Mouse (Mus musculus) midbrain, embryonic 13.5 days (tissue): ENCODE results near the gene Cox8a. TPM values are rescaled to one million over a fixed set of nuclear protein-coding genes. Genes with fewer than 3 reads are reported as not detected.

ENCODE experiments used
- ATAC-seq: fragments of 200-750 bp; cut with Nextera tagmentation; 2 replicates; pipeline ENCODE4 v1.8.0; 2017; ENCODE audit warnings: mild to moderate bottlenecking, moderate TSS enrichment, moderate library complexity
- H3K27ac ChIP-seq: fragments of 300-500 bp; sonication (generic); 2 replicates; pipeline ENCODE4 v1.5.1; 2015; ENCODE audit warnings: inconsistent platforms, mild to moderate bottlenecking, moderate library complexity
- H3K27me3 ChIP-seq: fragments of 300-500 bp; sonication (generic); 2 replicates; pipeline ENCODE4 v1.6.1; 2015; ENCODE audit warnings: mild to moderate bottlenecking, inconsistent platforms
- H3K36me3 ChIP-seq: fragments of 300-500 bp; sonication (generic); 2 replicates; pipeline ENCODE4 v1.6.1; 2015; ENCODE audit warnings: mild to moderate bottlenecking, inconsistent platforms
- H3K4me1 ChIP-seq: fragments of 300-500 bp; sonication (generic); replicated peaks from 2 replicates; pipeline ENCODE4 v1.6.1; 2015; ENCODE audit warnings: inconsistent platforms
- H3K4me2 ChIP-seq: fragments of 300-500 bp; sonication (generic); replicated peaks from 2 replicates; pipeline ENCODE4 v1.6.1; 2015; ENCODE audit warnings: moderate library complexity, mild to moderate bottlenecking, inconsistent platforms
- H3K4me3 ChIP-seq: fragments of 300-500 bp; sonication (generic); replicated peaks from 2 replicates; pipeline ENCODE4 v1.5.1; 2015; ENCODE audit warnings: mild to moderate bottlenecking, inconsistent platforms
- H3K9ac ChIP-seq: fragments of 300-500 bp; sonication (generic); replicated peaks from 2 replicates; pipeline ENCODE4 v1.6.1; 2015; ENCODE audit warnings: mild to moderate bottlenecking, inconsistent platforms
- H3K9me3 ChIP-seq: fragments of 300-500 bp; sonication (generic); 2 replicates; pipeline ENCODE4 v1.6.1; 2016; ENCODE audit warnings: mild to moderate bottlenecking, inconsistent platforms
- WGBS: fragments of 180-500 bp; shearing (Covaris S2); methylation state at CpG from one replicate; pipeline ENCODE4 v1.1.7; 2015; 5-methylcytosine and 5-hydroxymethylcytosine counted together
- polyA plus RNA-seq: library from polyadenylated mRNA; unstranded; fragments of >200 nt; fragmentation: Nextera tagmentation; extraction: Ambion mirVana; gene quantifications from 2 replicates; pipeline ENCODE4 v1.2.1, GENCODE M21; 2015

Cox8a gene
- polyA plus RNA-seq, 1 experiment from 2014 or later = 750 TPM

- ATAC-seq = peak; percentile 19
- Histone ChIP-seq H3K4me3 (no peak overlapping the region), H3K4me2 (no peak overlapping the region), H3K9me3 (no peaks in the 10 kb centered on the region), H3K4me1 (peaks cover 41% of the 10 kb centered on the region), H3K9ac (no peak overlapping the region), H3K27ac (no peak overlapping the region), H3K27me3 (peaks cover 17% of the 10 kb centered on the region), H3K36me3 (peaks cover 43% of the 10 kb centered on the region)
- WGBS = 15% methylated on average over 33 of the region's 33 CpGs
Measured at GRCm38 (mm10) chr19:7195900-7196728, 21.3 kb downstream of the Cox8a start.

- H3K9me3 ChIP-seq = no peaks in the 10 kb centered on the region
- H3K4me1 ChIP-seq = peaks cover 57% of the 10 kb centered on the region
- no peak overlapping the region for H3K4me2 ChIP-seq
- H3K36me3 ChIP-seq = peaks cover 7% of the 10 kb centered on the region; the same call in 1 of the 2 replicates
- H3K4me3 ChIP-seq = no peak overlapping the region
- no peak overlapping the region for H3K27ac ChIP-seq
- H3K9ac ChIP-seq = 0 out of 2 replicates have a peak overlapping the region, but pooled peaks have one; percentile 19
- WGBS = 34% methylated on average over 2 of the region's 2 CpGs
- ATAC-seq = no peak
- peaks cover 35% of the 10 kb centered on the region for H3K27me3 ChIP-seq
Measured at GRCm38 (mm10) chr19:7192561-7192967, 24.9 kb downstream of the Cox8a start.

GRCm38 (mm10) chr19:7191639-7192038 lies 25.8 kb downstream of the Cox8a start:
- no peak overlapping the region for H3K4me2 ChIP-seq
- no peaks in the 10 kb centered on the region for H3K36me3 ChIP-seq
- peaks cover 53% of the 10 kb centered on the region for H3K4me1 ChIP-seq
- WGBS = 38% methylated on average over 6 of the region's 6 CpGs
- H3K9ac ChIP-seq = no peak overlapping the region
- no peak for ATAC-seq
- no peak overlapping the region for H3K27ac ChIP-seq
- no peaks in the 10 kb centered on the region for H3K9me3 ChIP-seq
- H3K4me3 ChIP-seq = no peak overlapping the region
- H3K27me3 ChIP-seq = peaks cover 44% of the 10 kb centered on the region

DNA sequence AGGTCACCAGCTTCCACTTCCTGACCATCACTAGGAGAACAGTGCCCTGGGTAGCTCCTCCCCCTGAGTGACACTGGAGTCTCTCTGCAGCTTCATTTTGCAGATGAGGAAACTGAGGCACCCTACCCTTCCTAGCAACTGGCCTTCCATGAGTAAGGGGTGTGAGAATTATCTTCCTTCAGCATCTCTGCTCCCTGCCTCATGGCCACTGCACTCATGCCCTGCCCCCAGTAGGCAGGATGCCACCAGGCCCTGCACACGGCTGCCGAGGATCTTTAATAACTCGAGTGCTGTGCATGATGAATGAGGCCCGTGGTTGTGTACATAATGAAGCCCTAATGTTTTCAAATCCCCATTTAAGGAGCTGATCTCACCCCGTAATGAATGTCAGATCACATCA lies 26.4 kb downstream of the Cox8a start:
- H3K4me1 ChIP-seq = peaks cover 53% of the 10 kb centered on the region
- H3K4me2 ChIP-seq = no peak overlapping the region
- no peaks in the 10 kb centered on the region for H3K36me3 ChIP-seq
- peaks cover 50% of the 10 kb centered on the region for H3K27me3 ChIP-seq
- no peak for ATAC-seq
- no peaks in the 10 kb centered on the region for H3K9me3 ChIP-seq
- no peak overlapping the region for H3K9ac ChIP-seq
- no peak overlapping the region for H3K27ac ChIP-seq
- no peak overlapping the region for H3K4me3 ChIP-seq
- 44% methylated on average over 5 of the region's 5 CpGs for WGBS

DNA sequence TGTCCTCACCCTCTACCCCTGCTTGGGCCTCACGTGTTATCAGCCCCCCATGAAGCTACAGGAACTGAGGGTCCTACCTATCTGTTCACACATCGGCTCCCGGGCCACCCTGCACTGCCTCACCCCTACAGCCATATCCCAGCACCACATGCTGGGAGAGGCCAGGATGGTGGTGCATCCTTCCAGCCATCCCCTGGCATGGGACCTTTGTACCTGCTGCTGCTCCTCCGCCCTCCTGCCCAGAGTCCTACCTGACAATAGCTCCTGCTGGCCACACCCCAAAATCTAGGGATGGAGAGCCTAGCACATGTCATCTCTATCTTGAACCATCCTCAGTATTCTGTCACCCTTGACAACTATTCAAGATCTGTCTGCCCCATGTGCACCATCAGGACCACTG lies 28.4 kb downstream of the Cox8a start:
- Histone ChIP-seq H3K4me2 (no peak overlapping the region), H3K9me3 (no peaks in the 10 kb centered on the region), H3K4me3 (no peak overlapping the region), H3K27me3 (peaks cover 61% of the 10 kb centered on the region), H3K4me1 (peaks cover 61% of the 10 kb centered on the region), H3K9ac (no peak overlapping the region), H3K36me3 (no peaks in the 10 kb centered on the region), H3K27ac (no peak overlapping the region)
- ATAC-seq = no peak
- 85% methylated on average over 4 of the region's 4 CpGs for WGBS

DNA sequence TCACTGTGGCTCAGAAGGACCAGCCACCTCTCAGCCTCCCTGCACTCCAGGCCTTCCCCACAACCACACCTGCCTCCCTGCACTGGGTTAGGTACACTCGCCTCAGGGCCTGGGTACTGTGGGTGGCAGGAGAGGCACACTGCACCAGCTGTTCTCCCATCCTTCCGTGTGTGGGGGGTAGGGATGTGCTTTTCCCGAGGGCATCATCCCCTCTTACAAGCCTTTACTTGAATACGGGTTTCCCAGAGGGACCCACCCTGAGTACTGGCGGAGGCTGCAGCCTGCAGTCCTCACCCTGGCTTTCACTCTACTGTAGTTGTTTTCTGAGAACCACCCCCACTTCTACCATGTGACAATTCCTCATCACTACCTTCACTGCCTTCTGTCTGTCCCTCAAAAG lies 30.3 kb downstream of the Cox8a start:
- H3K9me3 ChIP-seq = no peaks in the 10 kb centered on the region
- H3K27ac ChIP-seq = no peak overlapping the region
- WGBS = 66% methylated on average over 5 of the region's 5 CpGs
- H3K4me3 ChIP-seq = no peak overlapping the region
- no peak for ATAC-seq
- H3K4me1 ChIP-seq = peaks cover 63% of the 10 kb centered on the region
- H3K27me3 ChIP-seq = peaks cover 69% of the 10 kb centered on the region
- H3K4me2 ChIP-seq = no peak overlapping the region
- H3K9ac ChIP-seq = no peak overlapping the region
- H3K36me3 ChIP-seq = no peaks in the 10 kb centered on the region

DNA sequence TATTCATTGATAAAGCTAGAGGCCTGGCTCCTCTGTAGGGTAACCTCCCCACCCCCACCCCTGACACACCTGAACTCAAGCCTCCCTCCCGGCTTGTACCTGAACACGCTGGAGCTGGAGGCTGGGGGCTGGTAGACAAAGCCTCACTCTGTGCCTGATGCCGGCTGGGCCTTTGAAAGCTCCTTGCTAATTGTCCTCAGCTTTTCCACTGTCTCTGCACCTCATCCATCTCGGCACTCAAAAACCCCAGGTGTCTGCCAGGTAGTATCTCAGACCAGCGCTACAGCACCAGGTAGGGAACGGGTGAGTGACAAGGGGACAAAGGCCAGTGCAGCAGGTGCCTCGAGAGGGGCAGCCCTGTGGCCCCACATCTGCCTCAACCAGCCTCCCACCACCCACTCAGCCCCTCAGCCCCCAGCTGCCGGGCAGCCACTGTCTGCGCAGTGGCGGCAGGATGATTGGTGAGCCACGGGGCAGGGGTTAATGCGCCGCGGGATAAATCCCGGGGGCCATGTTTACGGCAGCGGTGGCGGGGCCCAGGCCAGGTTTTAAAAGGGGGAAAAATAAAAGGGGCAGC lies 31.6 kb downstream of the Cox8a start:
- no peaks in the 10 kb centered on the region for H3K9me3 ChIP-seq
- peak overlapping the region; percentile 4; the same call in 1 of the 2 replicates for H3K4me2 ChIP-seq
- H3K4me3 ChIP-seq = no peak overlapping the region
- H3K9ac ChIP-seq = peak overlapping the region; percentile 28; the same call in 1 of the 2 replicates
- H3K4me1 ChIP-seq = peaks cover 66% of the 10 kb centered on the region
- H3K27me3 ChIP-seq = peaks cover 68% of the 10 kb centered on the region
- no peak for ATAC-seq
- no peaks in the 10 kb centered on the region for H3K36me3 ChIP-seq
- H3K27ac ChIP-seq = no peak overlapping the region
- WGBS = 6% methylated on average over 18 of the region's 18 CpGs

DNA sequence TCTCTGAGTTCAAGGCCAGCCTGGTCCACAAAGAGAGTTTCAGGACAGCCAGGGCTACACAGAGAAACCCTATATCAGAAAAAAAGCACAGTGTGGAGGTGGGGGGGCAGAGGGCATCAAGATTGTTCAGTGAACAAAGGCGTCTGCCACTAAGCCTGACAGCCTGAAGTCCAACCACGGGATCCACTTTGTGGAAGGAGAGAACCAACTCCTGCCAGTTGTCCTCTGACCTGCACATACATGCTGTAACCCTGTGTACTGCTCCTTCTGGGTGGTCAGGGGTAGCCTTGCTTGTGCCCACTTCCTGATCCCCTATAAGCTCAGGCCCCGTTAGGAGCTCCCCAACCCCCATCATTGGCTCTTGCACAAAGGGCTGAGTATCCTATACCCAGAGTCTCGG lies 32.4 kb downstream of the Cox8a start:
- 41% methylated on average over 4 of the region's 4 CpGs for WGBS
- no peak overlapping the region for H3K4me2 ChIP-seq
- ATAC-seq = no peak
- H3K27ac ChIP-seq = no peak overlapping the region
- no peak overlapping the region for H3K9ac ChIP-seq
- no peaks in the 10 kb centered on the region for H3K36me3 ChIP-seq
- H3K4me1 ChIP-seq = peaks cover 73% of the 10 kb centered on the region
- H3K4me3 ChIP-seq = no peak overlapping the region
- peaks cover 72% of the 10 kb centered on the region for H3K27me3 ChIP-seq
- no peaks in the 10 kb centered on the region for H3K9me3 ChIP-seq

DNA sequence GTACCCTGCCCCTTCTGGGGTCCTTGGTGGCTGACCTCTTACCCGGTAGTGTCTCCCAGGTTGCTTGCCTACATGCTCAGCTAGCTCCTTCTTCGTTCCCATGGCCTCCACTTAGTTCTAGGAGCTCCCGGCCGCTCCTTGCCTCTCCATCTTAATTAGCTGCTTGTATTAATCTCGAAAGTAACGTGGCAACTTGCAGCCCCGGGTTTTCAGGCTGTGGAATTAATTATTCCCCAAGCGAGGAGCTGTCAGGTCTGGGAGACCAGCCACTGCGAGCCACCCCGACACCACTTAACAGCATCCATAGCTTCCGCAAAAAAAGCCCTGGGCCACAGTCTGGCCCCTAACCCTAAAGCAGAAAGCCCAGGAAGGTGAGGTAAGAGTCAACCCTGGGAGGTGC lies 34.0 kb downstream of the Cox8a start:
- Histone ChIP-seq H3K4me3 (no peak overlapping the region), H3K27me3 (peaks cover 72% of the 10 kb centered on the region), H3K9ac (no peak overlapping the region), H3K4me1 (peaks cover 68% of the 10 kb centered on the region), H3K27ac (no peak overlapping the region), H3K9me3 (no peaks in the 10 kb centered on the region), H3K4me2 (no peak overlapping the region), H3K36me3 (no peaks in the 10 kb centered on the region)
- no peak for ATAC-seq
- WGBS = 46% methylated on average over 11 of the region's 11 CpGs

DNA sequence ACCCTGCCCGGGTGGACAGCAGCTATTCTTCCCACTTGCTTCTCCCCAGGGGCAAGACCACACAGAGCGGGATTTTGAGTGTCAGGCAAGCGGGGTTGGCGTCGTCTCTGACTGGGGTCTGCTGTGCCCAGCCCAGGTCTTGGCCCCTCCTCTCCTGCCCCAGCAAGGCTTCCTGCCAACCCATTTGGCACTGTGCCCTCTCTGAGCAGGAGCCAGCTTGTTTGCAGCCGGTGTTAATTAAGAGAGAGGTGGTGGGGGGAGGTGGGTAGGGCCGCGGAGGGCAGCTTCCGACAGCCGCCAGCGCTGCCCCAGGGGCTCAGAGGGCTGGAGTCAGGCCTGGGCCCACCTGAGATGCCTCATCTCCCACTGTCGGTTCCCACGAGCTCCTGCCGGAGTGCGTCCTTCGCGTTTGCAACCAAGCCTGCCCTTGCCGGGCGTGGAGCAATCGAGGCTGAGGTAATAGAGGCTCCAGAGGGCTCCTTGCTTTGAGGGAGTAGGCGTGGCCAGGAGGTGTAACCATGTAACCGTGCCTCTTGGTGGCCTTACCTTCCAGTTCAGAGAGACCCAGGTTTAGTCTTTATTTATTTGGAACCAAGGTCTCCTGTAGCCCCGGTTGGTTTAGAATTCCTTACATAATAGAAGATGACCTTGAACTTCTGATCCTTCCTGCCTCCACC lies 35.0 kb downstream of the Cox8a start:
- H3K27me3 ChIP-seq = peaks cover 66% of the 10 kb centered on the region
- peaks cover 76% of the 10 kb centered on the region for H3K4me1 ChIP-seq
- no peaks in the 10 kb centered on the region for H3K9me3 ChIP-seq
- H3K27ac ChIP-seq = no peak overlapping the region
- no peaks in the 10 kb centered on the region for H3K36me3 ChIP-seq
- peak overlapping the region; percentile 48; the same call in 1 of the 2 replicates for H3K9ac ChIP-seq
- peak overlapping the region; percentile 19 for H3K4me2 ChIP-seq
- no peak overlapping the region for H3K4me3 ChIP-seq
- ATAC-seq = peak; percentile 75
- 7% methylated on average over 23 of the region's 23 CpGs for WGBS

DNA sequence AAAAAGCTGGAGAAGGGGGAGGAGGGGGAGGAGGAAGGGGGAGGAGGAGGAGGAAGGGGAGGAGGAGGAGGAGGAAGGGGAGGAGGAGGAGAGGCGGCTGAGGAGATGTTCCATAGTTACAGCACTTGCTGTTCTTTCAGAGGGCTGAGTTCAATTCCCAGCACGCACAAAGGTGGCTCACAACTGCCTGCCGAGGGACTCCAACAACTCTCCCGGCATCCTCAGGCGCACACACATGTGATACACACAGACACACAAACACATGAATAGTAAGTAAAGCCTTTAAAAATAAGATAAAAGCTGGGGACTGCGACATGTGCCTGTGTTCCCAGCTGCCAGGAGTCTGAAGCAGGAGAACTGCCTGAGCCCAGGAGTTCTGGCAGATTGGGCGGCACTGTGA lies 35.9 kb downstream of the Cox8a start:
- Histone ChIP-seq H3K27me3 (peaks cover 57% of the 10 kb centered on the region), H3K9ac (no peak overlapping the region), H3K9me3 (no peaks in the 10 kb centered on the region), H3K4me1 (peaks cover 72% of the 10 kb centered on the region), H3K4me3 (no peak overlapping the region), H3K36me3 (no peaks in the 10 kb centered on the region), H3K4me2 (no peak overlapping the region), H3K27ac (no peak overlapping the region)
- 68% methylated on average over 7 of the region's 7 CpGs for WGBS
- ATAC-seq = no peak

GRCm38 (mm10) chr19:7180756-7181405 lies 36.5 kb downstream of the Cox8a start:
- Histone ChIP-seq H3K36me3 (no peaks in the 10 kb centered on the region), H3K4me1 (peaks cover 72% of the 10 kb centered on the region), H3K9me3 (no peaks in the 10 kb centered on the region), H3K4me3 (no peak overlapping the region), H3K4me2 (no peak overlapping the region), H3K27ac (no peak overlapping the region), H3K9ac (no peak overlapping the region), H3K27me3 (peaks cover 53% of the 10 kb centered on the region)
- ATAC-seq = no peak
- WGBS = 77% methylated on average over 8 of the region's 8 CpGs
